Mouse (Mus musculus) embryonic fibroblast, embryonic 13.5 days (primary cell): ENCODE measurements around the gene Ech1. TPM values are rescaled to one million over a fixed set of nuclear protein-coding genes. Genes with fewer than 3 reads are reported as not detected.
A peak's percentile ranks its signal among the peaks of the same experiment; 100 is the strongest.

ENCODE experiments used
- H3K27ac ChIP-seq: 2 replicates; pipeline ENCODE4 v1.5.1; 2012; ENCODE audit warnings: low read length, control low read depth, inconsistent platforms; ENCODE audit not compliant: insufficient read depth
- H3K4me1 ChIP-seq: 2 replicates; pipeline ENCODE4 v1.6.1; 2011; ENCODE audit warnings: low read length; ENCODE audit not compliant: control insufficient read depth, insufficient read depth
- H3K4me3 ChIP-seq: 2 replicates; pipeline ENCODE4 v1.5.1; 2011; ENCODE audit warnings: mild to moderate bottlenecking, control low read depth, low read length; ENCODE audit not compliant: insufficient read depth
- CTCF ChIP-seq: IDR thresholded peaks from 2 replicates; pipeline ENCODE4 v1.5.1; 2011; ENCODE audit warnings: mild to moderate bottlenecking, control low read depth, low read length, moderate library complexity, borderline replicate concordance; ENCODE audit not compliant: insufficient read depth
- POLR2A ChIP-seq: IDR thresholded peaks from 2 replicates; pipeline ENCODE4 v1.6.1; 2011; ENCODE audit warnings: low read depth, mild to moderate bottlenecking, control low read depth, low read length, moderate library complexity
- polyA plus RNA-seq: library from polyadenylated mRNA; stranded (reverse); fragments of >200 nt; gene quantifications from 2 replicates; pipeline ENCODE4 v1.2.4, GENCODE M21; 2011; ENCODE audit warnings: low read depth; ENCODE audit not compliant: missing spikeins, insufficient read length

Gene Ech1
- polyA plus RNA-seq, 1 experiment: 80.4 TPM

DNA sequence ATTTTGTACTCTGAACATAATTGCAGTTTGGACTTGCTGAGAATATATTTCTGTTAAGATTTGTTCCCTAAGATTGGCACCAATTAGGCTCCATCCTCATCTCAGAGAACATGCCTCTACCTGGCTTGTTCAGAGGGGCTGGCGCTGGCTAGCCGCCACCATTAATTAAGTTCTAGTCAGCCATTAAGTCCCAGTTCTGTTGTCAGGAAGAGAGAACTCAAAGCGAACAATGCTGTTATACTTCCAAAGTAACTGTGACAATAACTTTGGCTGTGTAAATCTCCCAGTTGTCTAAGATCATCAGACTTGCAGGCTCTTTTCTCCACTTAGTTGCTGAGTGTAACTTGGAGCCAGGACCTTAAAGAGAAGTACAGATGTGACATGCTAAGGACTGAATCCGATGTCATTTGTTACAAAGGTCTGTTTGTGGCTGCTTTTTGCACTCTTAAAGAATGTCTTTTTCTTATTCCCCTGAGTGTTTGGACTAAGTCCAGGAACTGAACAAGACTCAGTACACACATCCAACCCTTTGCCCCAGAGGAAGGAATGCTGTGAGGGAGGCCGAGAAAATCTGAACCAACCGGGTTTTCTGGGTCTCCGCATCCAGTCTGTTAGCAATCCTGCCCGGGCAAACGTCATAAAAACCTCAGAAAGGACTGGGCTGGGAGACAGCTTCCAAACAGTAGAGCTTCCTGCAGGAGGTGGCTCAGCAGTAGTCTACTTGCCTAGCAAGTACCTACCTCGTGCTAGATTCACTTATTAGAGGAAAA is 22.9 kb upstream of the Ech1 start:
- Histone ChIP-seq H3K27ac (peak overlapping the region; percentile 99), H3K4me3 (no peak overlapping the region), H3K4me1 (peaks cover 18% of the 10 kb centered on the region)
- no peak for TF ChIP-seq CTCF
- TF ChIP-seq POLR2A: peak; percentile 81

DNA sequence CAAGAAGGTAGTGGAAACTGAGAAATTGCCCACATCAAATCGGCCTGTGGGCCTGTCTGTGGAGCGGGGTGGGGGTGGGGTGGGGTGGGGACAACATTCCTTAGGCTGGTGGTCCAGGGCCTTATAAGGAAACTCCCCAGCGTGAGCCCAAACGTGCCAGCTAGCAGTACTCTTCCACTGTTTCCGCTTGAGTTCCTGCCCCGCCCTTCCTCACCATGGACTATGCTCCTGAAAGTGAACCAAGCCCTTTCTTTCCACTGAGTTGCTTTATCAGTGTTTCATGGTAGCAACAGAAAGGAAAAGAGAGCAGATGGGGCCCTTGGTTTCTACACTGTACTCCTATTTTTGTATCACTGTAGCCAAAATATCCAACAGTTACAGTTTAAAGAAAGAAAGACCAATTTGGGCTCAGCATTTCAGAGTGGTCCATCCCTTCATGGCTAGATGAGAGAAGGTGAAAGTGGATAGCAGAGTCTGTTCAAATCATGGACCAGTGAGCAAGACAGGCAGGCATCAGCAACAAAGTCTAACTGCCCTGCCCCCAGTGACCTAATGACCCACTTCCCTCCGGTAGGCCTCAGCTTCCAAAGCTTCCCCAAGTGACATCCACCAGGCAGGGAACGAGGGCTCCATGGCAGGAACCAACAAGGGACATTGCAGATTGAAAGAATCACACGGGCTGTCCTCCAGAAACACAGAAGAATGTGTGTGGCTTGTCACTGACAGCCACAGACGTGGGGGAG is 22.0 kb upstream of the Ech1 start:
- Histone ChIP-seq H3K27ac (peak overlapping the region; percentile 99), H3K4me3 (no peak overlapping the region), H3K4me1 (peaks cover 24% of the 10 kb centered on the region)
- TF ChIP-seq CTCF: no peak
- no peak; the same call in 1 of the 2 replicates for TF ChIP-seq POLR2A

DNA sequence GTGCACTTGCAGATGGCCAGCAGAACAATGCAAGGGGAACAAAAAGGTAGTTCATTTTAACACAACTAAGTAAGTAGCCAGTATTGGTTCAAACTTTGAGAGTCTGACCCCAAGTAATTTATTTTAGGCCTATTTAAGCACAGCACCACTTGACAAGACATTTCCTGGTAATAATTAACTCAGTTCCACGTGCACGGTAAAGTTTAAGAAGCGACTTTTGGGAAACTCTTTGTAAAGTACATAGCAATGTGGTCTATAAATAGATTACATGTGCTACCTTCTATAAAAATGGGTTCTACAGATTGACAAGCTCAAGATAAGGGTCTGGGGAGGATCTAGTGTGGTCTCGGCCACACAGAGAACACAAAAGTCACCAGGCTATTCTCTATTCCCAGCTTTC is 21.3 kb upstream of the Ech1 start:
- TF ChIP-seq CTCF (no peak), POLR2A (no peak)
- Histone ChIP-seq H3K4me3 (no peak overlapping the region), H3K4me1 (peaks cover 25% of the 10 kb centered on the region), H3K27ac (no peak overlapping the region)

DNA sequence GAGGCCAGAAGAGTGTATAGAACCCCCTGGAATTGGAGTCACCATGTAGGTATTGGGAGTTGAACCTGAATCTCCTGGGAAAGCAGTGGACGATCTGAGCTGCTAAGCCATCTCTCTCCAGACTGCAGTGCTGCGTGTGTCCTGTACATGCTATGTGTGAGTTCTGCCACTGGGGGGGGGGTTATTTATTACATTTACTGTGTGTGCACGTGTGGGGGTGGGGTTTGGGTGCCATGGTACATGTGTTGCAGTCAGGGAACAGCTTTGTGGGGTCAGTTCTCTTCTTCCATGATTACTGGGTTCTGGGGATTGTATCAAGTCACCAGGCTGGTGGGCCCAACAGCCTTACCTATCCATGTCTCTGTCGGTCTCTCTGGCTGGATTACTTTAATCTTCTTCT is 18.1 kb upstream of the Ech1 start:
- TF ChIP-seq CTCF: no peak
- no peak for TF ChIP-seq POLR2A
- H3K27ac ChIP-seq: no peak overlapping the region

DNA sequence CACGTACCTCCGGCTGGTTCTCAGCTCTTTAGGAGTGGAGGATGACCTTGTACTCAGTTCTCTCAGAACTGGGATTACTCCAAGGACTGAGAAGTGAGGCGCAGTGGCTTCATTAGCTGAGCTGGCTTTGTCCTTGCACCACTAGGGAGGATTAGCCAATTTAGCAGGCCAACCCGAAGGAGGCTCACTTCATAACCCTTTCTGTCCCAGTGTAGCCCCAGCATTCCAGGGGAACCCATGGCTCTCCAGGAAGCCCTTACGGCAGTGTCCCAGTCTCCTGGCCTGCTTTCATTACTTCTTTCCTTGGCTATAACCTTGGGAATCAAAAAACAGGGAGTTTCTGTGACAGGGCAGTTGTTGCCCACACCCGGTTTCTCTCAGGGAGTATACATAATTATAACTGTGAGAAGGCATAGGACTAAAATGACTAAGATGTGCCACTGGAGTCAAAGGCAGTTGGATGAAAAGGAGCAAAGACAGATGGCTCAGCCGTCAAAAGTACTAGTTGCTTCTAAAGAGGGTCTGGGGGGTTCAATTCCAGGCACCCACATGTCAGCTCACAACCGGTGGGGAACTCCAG is 17.3 kb upstream of the Ech1 start:
- TF ChIP-seq POLR2A (no peak), CTCF (no peak)
- H3K27ac ChIP-seq: peak overlapping the region; percentile 95
- H3K4me3 ChIP-seq: peak overlapping the region; percentile 46
- peaks cover 15% of the 10 kb centered on the region for H3K4me1 ChIP-seq

More for the DNA sequence above, 18.1 kb upstream of the Ech1 start:
- H3K4me3 ChIP-seq: no peak overlapping the region
- H3K4me1 ChIP-seq: peaks cover 20% of the 10 kb centered on the region

DNA sequence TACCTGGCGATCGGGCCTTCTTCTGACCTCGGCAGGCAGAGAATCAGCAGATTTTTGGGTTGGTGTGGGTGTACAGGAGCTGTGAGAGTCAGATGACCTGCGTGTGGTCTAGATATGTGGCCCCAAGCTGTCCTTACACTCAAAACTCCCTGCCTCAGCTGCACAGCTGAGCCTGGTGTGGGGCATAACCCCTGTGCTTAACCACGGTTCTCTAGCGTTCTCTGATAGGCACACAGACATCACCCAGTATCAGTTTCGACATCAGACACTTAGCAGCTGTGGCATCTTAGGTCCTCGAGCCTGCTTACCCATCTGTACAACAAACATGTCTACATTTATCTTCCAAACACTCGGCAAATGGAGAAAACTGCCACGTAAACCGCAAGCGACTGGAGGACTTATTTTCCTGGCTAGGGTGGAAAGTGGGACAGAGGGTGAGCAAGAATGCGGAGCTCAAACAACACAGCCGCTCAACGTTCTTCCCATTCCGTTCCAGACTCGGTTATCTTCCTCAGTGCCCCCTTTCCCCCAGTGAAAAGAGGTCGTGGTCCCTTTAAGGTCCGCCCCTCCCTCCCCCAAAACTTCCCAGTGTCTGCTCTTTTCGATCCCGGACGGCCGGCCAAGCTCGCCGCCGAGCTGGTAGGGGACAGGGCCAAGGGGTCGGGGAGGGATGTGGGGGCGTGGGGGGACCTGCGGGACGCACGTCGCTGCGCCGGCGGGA is 16.6 kb upstream of the Ech1 start, which contains the start of gene Hnrnpl:
TSS of gene Hnrnpl (plus strand) at position 321 of the 721 bp plus-strand sequence.
- TF ChIP-seq POLR2A (peak; percentile 61), CTCF (no peak)
- Histone ChIP-seq H3K4me3 (peak within 1 kb of the TSS; percentile 58), H3K4me1 (peaks cover 9% of the 10 kb centered on the region), H3K27ac (peak within 1 kb of the TSS; percentile 95)

DNA sequence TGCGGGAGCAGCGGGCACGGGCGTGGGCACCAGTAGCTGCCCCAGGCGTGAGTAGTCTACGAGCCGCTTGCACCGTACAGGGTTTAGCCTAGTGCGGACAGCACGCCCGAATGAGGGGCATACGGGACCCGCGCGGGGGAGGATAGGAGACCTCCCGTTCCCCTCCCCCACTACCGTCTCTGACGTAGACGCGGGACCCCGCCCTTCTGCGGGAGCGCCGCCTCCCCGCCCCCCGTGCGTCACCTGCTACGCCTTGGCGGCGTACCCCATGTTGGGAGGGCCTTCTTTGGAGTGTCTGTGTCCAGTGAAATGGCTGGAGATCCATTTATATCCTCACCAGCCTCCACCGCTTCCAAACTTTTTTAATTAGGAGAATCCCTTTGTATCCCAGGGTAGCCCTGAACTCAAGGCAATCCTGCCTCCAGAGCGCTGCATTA is 16.0 kb upstream of the Ech1 start:
- peak overlapping the region; percentile 58 for H3K4me3 ChIP-seq
- H3K27ac ChIP-seq: peak overlapping the region; percentile 95
- peak; percentile 82 for TF ChIP-seq POLR2A
- TF ChIP-seq CTCF: no peak
- H3K4me1 ChIP-seq: peaks cover 7% of the 10 kb centered on the region

DNA sequence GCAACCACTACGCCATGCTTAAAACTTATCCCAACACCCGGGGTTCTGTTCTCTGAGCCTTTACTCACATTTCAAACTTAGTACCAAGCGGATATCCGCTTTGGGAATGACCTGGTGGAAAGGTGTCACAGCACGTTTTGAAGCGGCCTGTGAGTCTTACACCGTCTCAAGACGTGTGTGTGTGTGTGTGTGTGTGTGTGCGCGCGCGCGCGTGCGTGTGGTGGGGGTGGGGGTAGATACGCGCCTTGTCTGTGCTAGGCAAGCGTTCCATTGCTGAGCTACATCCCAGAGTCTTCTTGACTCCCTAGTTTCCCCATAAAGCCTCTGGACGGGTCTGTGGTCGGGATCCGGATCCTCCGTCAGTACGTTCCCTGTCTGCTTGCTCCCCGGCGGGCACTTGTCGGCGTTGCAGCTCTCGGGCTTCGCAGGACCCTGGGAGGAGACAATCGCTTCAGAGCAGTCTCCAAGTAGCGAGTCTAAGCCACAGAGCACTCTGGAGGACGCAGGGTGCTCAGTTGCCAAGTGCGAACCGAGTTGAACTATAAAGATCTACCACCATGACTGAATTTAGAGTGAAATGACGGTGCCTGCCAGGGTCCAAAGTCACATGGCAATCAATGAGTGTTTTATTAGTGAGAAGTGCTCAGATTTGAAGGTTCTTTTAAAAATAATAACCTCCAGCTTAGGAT is 15.5 kb upstream of the Ech1 start:
- TF ChIP-seq CTCF (no peak), POLR2A (peak; percentile 68)
- H3K4me3 ChIP-seq: peak overlapping the region; percentile 58

More for the DNA sequence above, 15.5 kb upstream of the Ech1 start:
- peaks cover 7% of the 10 kb centered on the region for H3K4me1 ChIP-seq
- peak overlapping the region; percentile 95 for H3K27ac ChIP-seq
